Mouse (Mus musculus) heart, postnatal 4 days (tissue): Measurements from ENCODE around the gene Rtf1. TPM values are rescaled to one million over a fixed set of nuclear protein-coding genes. Genes with fewer than 3 reads are reported as not detected.

ENCODE experiments used
- total RNA-seq, 2 experiments: library from RNA; stranded (reverse); gene quantifications; 2 replicates each; pipeline ENCODE4 v1.2.3; 2021

Gene Rtf1
- total RNA-seq, 2 experiments from 2014 or later = 26.4 to 27.1 TPM

Other genes starting within 250 kb of the Rtf1 start
- 10 to 100 TPM; 15.5 to 16.8 TPM for gene Ino80, start 197.4 kb upstream of the Rtf1 start, total RNA-seq
- gene Exd1, start 127.4 kb upstream of the Rtf1 start, total RNA-seq = under 1 TPM; 0.23 to 0.24 TPM
- gene Chp1, start 127.4 kb upstream of the Rtf1 start, total RNA-seq = 10 to 100 TPM; 77.5 to 84.8 TPM
- 10 to 100 TPM; 23.4 to 27.3 TPM for gene Nusap1, start 56.8 kb upstream of the Rtf1 start, total RNA-seq
- gene Oip5, start 56.6 kb upstream of the Rtf1 start, total RNA-seq = 10 to 100 TPM; 10.3 to 11.1 TPM
- 10 to 100 TPM; 47.7 to 48.9 TPM for gene Ndufaf1, start 12.2 kb upstream of the Rtf1 start, total RNA-seq
- gene Itpka, start 67.3 kb downstream of the Rtf1 start, total RNA-seq = 1 to 10 TPM; 1.5 to 1.7 TPM
- gene Ltk, start 85.4 kb downstream of the Rtf1 start, total RNA-seq = under 1 TPM in 1 of 2 experiments, not detected in 1; 0.16 TPM
- gene Rpap1, start 112.5 kb downstream of the Rtf1 start, total RNA-seq = 10 to 100 TPM; 16.1 to 18.7 TPM
- 1 to 10 TPM; 9.5 to 9.7 TPM for gene Tyro3, start 122.7 kb downstream of the Rtf1 start, total RNA-seq
- 10 to 100 TPM; 51.6 to 57.6 TPM for gene Mga, start 222.2 kb downstream of the Rtf1 start, total RNA-seq